Mouse (Mus musculus) megakaryocyte, embryonic 14.5 days (primary cell): ENCODE data around the gene Dido1. TPM values are rescaled to one million over a fixed set of nuclear protein-coding genes. Genes with fewer than 3 reads are reported as not detected.
"Not testable (repeated sequence)": the region's sequence is repeated elsewhere in the genome, so short reads cannot be mapped to it uniquely, and the experiment has no call there.

Source experiments
- H3K27me3 ChIP-seq: replicated peaks from 2 replicates; pipeline ENCODE3; 2012; ENCODE audit warnings: inconsistent platforms
- H3K36me3 ChIP-seq: replicated peaks from 2 replicates; pipeline ENCODE3; 2012; ENCODE audit warnings: low read length, inconsistent platforms, mixed read lengths
- H3K4me1 ChIP-seq: 2 replicates; pipeline ENCODE4 v1.6.1; 2012; ENCODE audit warnings: inconsistent platforms
- H3K4me3 ChIP-seq: replicated peaks from 2 replicates; pipeline ENCODE3; 2012; ENCODE audit warnings: moderate library complexity, mild to moderate bottlenecking, inconsistent platforms
- H3K9me3 ChIP-seq: 2 replicates; pipeline ENCODE4 v1.6.1; 2012; ENCODE audit warnings: inconsistent platforms
- FLI1 ChIP-seq: IDR thresholded peaks from 2 replicates; pipeline ENCODE4 v1.6.1; 2012; ENCODE audit warnings: low read length, inconsistent platforms, mixed read lengths
- GATA1 ChIP-seq: IDR thresholded peaks from 3 replicates; pipeline ENCODE4 v1.6.1; 2012; ENCODE audit warnings: mixed read lengths, low read length, inconsistent platforms, borderline replicate concordance
- polyA plus RNA-seq: library from polyadenylated mRNA; stranded (reverse); fragments of >175 nt; gene quantifications from 2 replicates; pipeline ENCODE4 v1.2.3, GENCODE M21; 2012; ENCODE audit warnings: low replicate concordance; ENCODE audit not compliant: insufficient read depth

The Dido1 gene
- polyA plus RNA-seq, 1 experiment = 8.4 TPM

DNA sequence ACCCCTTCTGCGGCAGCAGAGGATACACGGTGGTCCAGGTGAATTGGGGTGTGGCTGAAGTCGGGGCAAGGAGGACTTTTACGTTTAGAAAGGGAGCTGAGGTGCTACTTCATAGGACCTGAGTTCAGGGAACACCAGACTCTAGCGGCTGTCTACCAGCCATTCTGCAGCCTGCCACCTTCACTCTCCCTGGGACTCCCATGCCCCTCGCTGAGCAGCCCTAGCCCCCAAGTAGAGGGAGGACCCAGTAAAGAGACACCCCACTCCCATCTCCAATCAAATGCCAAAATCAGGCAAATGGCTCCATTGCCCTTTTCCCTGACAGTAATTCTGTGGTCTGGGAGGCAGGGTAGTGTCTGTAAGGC, 15.6 kb upstream of the Dido1 start:
- H3K4me1 ChIP-seq = peaks cover 46% of the 10 kb centered on the region
- H3K4me3 ChIP-seq = peak overlapping the region; percentile 91
- TF ChIP-seq FLI1 = no peak
- TF ChIP-seq GATA1 = no peak
- peaks cover 42% of the 10 kb centered on the region for H3K36me3 ChIP-seq
- peaks cover 2% of the 10 kb centered on the region for H3K27me3 ChIP-seq
- no peaks in the 10 kb centered on the region for H3K9me3 ChIP-seq

DNA sequence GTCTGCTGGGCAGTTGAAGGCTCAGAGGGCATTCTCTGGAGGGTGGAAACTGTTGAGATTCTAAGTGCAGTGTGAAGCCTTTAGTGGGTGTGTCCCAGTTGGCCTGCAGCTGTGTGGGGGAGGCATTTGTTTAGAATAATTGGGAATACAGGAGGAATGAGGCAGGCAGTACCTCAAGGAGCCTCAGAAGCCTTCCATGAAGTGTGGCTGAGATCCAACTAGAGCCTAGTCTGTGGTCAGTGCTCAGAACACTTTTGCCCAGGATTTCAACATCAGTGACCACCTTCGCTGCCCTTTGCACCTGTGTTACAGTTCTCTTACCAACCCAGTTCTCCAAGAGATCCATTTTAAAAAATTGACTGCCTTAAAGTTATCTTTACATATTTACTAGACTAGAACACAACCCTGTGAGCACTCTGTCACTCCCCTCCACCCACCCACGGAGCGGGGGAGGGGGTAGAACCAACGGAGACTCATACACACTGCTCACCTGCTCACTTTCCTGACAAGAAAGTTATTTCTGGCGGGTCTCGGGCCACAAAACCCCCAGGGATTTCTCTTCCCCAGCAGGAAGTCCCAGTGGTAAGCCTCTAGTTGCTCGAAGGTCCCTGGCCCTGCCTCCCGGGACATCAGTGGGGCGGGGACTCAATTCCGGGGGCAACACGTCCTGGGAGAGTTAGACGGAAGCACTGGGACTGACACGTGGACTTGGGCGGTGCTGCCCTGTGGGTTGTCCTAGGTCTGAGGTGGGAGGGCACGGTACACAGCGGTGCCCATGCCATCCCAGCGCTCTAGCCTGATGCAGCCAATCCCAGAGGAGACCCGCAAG, 15.0 kb upstream of the Dido1 start, which contains the start of gene Slc17a9:
Gene Slc17a9 (plus strand): TSS at position 679 of the 829 bp plus-strand sequence.
- H3K9me3 ChIP-seq = no peaks in the 10 kb centered on the region
- peaks cover 46% of the 10 kb centered on the region for H3K4me1 ChIP-seq
- no peak for TF ChIP-seq FLI1
- no peak for TF ChIP-seq GATA1
- peak within 1 kb of the TSS; percentile 91 for H3K4me3 ChIP-seq
- peaks cover 48% of the 10 kb centered on the region for H3K36me3 ChIP-seq
- peaks cover 2% of the 10 kb centered on the region for H3K27me3 ChIP-seq

GRCm38 (mm10) chr2:180723865-180724264, 14.1 kb upstream of the Dido1 start:
- H3K4me3 ChIP-seq = no peak overlapping the region
- peaks cover 2% of the 10 kb centered on the region for H3K27me3 ChIP-seq
- no peak for TF ChIP-seq FLI1
- no peak for TF ChIP-seq GATA1
- H3K36me3 ChIP-seq = peaks cover 56% of the 10 kb centered on the region
- peaks cover 46% of the 10 kb centered on the region for H3K4me1 ChIP-seq
- H3K9me3 ChIP-seq = no peaks in the 10 kb centered on the region

GRCm38 (mm10) chr2:180722748-180723147, 12.9 kb upstream of the Dido1 start:
- H3K4me1 ChIP-seq = peaks cover 44% of the 10 kb centered on the region
- H3K4me3 ChIP-seq, H3K27me3 ChIP-seq, H3K9me3 ChIP-seq: not testable (repeated sequence)
- H3K36me3 ChIP-seq = peaks cover 67% of the 10 kb centered on the region

DNA sequence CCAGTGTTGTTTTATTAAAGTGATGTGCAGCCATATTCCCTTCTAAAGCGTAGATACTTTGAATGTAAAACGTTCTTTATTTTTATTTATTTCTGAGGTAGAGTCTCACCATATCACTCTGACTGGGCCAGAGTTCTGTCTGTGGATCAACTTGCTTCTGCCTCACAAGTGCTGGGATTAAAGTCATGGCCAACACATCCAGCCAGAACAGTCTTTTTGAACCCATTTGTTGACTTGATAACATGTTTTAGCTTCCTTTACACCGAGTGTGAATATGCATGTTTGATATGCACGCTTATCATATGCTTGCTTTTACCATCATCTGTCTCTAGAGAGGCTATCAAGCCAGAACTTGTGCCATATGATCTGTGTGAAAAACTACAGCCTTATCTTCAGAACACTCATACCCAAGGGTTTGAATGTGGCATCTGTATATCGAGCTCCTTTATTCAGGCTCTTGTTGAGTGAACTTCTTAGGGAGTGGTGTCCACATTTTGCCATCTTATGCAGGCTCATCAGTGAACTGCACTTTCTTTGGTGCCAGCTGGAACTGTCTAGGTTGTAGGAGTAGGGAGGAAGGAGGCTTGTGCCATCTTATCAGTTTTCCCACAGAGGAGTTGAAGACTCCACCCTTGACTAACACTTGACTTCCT, 2.4 kb upstream of the Dido1 start:
- Histone ChIP-seq H3K9me3 (no peaks in the 10 kb centered on the region), H3K36me3 (peaks cover 40% of the 10 kb centered on the region), H3K4me1 (peaks cover 36% of the 10 kb centered on the region), H3K27me3 (no peaks in the 10 kb centered on the region), H3K4me3 (peak overlapping the region; percentile 75)
- TF ChIP-seq FLI1 (no peak), GATA1 (no peak)

DNA sequence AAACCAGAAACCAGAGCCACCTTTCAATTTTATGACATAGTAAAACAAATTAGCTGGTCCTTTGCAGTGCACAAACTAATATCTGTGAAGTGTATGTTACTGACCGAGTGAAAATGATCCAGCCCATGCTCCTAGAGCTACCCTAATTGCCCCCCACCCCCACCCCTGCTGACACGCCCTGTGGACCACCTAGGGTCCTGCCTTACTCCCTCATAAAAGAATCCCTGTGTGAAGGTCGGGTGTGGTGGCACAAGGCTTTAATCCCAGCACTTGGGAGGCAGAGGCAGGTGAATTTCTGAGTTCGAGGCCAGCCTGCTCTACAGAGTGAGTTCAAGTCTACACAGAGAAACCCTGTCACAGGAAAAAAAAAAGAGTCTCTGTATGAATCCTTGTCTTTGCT, 1.7 kb upstream of the Dido1 start:
- TF ChIP-seq FLI1 (no peak), GATA1 (no peak)
- Histone ChIP-seq H3K9me3 (no peaks in the 10 kb centered on the region), H3K36me3 (peaks cover 39% of the 10 kb centered on the region), H3K4me3 (peak overlapping the region; percentile 97), H3K27me3 (no peaks in the 10 kb centered on the region), H3K4me1 (peaks cover 40% of the 10 kb centered on the region)

DNA sequence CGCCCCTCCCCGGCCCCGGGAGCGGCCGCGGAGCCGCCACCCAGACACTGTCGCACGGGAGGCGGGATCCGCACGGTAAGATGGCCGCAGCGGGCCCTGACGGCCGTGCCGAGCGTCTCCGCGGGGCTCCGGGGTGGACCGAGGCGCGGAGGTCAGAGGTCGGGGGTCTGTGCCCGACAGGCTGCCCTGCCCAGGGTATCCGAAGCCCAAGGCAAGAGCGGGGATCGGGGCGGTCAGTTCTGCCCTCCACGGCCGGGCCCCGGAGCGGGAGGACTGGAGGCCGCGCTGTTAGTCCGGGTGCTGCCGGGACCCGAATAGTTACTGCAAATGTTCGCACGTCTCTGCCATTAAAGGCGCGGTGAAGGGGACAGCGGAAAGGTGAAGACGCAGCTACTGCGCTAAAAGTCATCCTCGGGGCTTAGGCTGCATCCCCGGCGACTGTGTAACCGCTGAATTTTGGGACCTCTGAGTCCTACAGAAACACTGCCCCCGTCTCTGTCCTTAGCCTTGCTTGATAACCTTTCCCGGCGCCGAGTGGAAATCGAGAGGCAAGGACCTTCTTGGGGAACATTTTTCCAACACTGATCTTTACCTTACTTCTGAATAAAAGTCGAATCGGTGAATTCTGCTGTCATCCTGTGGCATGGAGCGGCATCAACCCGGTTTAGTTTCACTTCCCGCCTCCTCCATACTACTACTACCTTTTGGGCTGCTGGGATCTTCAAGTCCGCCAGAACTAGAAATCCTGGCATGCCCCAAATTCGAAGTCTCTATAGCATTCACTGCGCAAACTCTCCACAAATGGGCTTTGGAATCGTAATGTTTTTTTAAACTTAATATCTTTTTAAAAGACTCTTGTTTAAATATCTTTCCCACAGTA, 717 bp upstream of the Dido1 start:
- TF ChIP-seq GATA1 (no peak), FLI1 (no peak)
- Histone ChIP-seq H3K27me3 (no peaks in the 10 kb centered on the region), H3K36me3 (peaks cover 40% of the 10 kb centered on the region), H3K9me3 (no peaks in the 10 kb centered on the region), H3K4me3 (peak overlapping the region; percentile 97), H3K4me1 (peaks cover 47% of the 10 kb centered on the region)

DNA sequence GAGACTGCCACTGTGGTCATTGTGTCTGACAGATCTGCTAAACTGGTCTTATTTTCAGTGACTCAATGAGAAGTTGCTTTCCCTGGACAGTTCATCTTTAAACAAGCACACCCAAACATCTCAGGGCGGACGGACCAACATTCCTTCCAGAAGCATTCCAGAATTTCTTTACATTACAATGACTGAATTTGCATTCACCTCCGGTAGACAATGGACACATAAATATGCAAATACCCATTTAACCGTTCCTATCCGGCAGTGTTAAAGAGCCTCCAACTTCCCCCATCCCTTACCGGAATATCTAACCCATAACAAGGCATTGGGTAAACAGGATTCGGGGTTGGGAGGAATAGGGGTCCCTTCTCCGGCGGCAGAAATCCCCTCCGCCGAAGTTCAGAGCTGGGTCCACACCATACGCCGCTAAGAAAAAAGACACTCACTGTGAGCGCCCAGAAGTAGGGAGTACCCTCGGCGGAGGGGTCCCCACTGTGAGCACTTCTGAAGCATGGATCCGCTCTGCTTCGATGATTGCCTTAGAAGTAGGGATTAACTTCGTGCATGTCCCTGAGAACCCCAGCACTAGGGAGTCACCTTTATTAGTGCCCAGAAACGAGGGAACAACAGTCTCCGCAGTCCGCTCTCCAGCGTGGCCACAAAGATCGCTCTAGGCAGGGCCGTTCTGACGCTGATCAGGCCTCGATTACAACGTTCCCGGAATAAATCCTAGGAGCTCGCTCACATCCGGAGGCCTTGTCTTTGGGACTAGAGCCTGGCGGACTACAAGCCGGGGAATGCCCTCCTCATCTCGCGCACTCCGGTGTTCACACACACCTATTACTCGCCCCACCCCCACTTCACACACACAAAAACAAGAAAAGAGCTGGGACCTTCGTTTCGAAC, 526 bp downstream of the Dido1 start:
- no peak for TF ChIP-seq GATA1
- TF ChIP-seq FLI1 = no peak
- Histone ChIP-seq H3K27me3 (no peaks in the 10 kb centered on the region), H3K9me3 (no peaks in the 10 kb centered on the region), H3K4me3 (peak overlapping the region; percentile 97), H3K36me3 (peaks cover 34% of the 10 kb centered on the region), H3K4me1 (peaks cover 60% of the 10 kb centered on the region)

- TF ChIP-seq FLI1 (no peak), GATA1 (no peak)
These were observed 3.8 kb downstream of the Dido1 start for GRCm38 (mm10) chr2:180705975-180706374.

More at GRCm38 (mm10) chr2:180705975-180706374, 3.8 kb downstream of the Dido1 start:
- no peaks in the 10 kb centered on the region for H3K9me3 ChIP-seq
- H3K36me3 ChIP-seq = peaks cover 12% of the 10 kb centered on the region
- H3K27me3 ChIP-seq = no peaks in the 10 kb centered on the region
- H3K4me3 ChIP-seq = peak overlapping the region; percentile 5
- H3K4me1 ChIP-seq = peaks cover 62% of the 10 kb centered on the region
